Mouse (Mus musculus) heart, embryonic 16.5 days (tissue): Measurements from ENCODE around the gene Zfyve26. TPM values are rescaled to one million over a fixed set of nuclear protein-coding genes. Genes with fewer than 3 reads are reported as not detected.

Source experiments
- ATAC-seq: fragments of 200-750 bp; cut with Nextera tagmentation; replicated peaks from 2 replicates; pipeline ENCODE4 v1.8.0; 2017; ENCODE audit warnings: moderate number of reproducible peaks; ENCODE audit not compliant: insufficient read depth, low FRiP score; ENCODE audit errors: extremely low read depth
- H3K27ac ChIP-seq: fragments of 300-500 bp; sonication (generic); 2 replicates; pipeline ENCODE4 v1.5.1; 2014; ENCODE audit warnings: mild to moderate bottlenecking, low read length, control low read depth, moderate library complexity
- H3K27me3 ChIP-seq: fragments of 300-500 bp; sonication (generic); 2 replicates; pipeline ENCODE4 v1.6.1; 2014; ENCODE audit warnings: low read length, mixed read lengths; ENCODE audit not compliant: control insufficient read depth, insufficient read depth
- H3K36me3 ChIP-seq: fragments of 300-500 bp; sonication (generic); 2 replicates; pipeline ENCODE4 v1.6.1; 2014; ENCODE audit not compliant: control insufficient read depth, insufficient read depth
- H3K4me1 ChIP-seq: fragments of 300-500 bp; sonication (generic); 2 replicates; pipeline ENCODE4 v1.6.1; 2014; ENCODE audit warnings: low read length, mixed read lengths; ENCODE audit not compliant: control insufficient read depth, insufficient read depth
- H3K4me2 ChIP-seq: fragments of 300-500 bp; sonication (generic); 2 replicates; pipeline ENCODE4 v1.6.1; 2014; ENCODE audit warnings: low read depth, mild to moderate bottlenecking, control low read depth, low read length
- H3K4me3 ChIP-seq: fragments of 300-500 bp; sonication (generic); 2 replicates; pipeline ENCODE4 v1.5.1; 2014; ENCODE audit warnings: mild to moderate bottlenecking, control low read depth, low read length
- H3K9ac ChIP-seq: fragments of 300-500 bp; sonication (generic); 2 replicates; pipeline ENCODE4 v1.6.1; 2014; ENCODE audit warnings: low read length, control low read depth
- H3K9me3 ChIP-seq: fragments of 300-500 bp; sonication (generic); replicated peaks from 2 replicates; pipeline ENCODE4 v1.6.1; 2016; ENCODE audit warnings: low read length; ENCODE audit not compliant: control insufficient read depth
- WGBS: fragments of 180-500 bp; shearing (Covaris S2); extraction: QIAGEN DNeasy Blood & Tissue Kit; methylation state at CpG from one replicate; pipeline ENCODE4 v1.1.7; 2014; 5-methylcytosine and 5-hydroxymethylcytosine counted together
- polyA plus RNA-seq: library from polyadenylated mRNA; unstranded; fragments of >200 nt; fragmentation: Nextera tagmentation; extraction: Ambion mirVana; gene quantifications from 2 replicates; pipeline ENCODE4 v1.2.1, GENCODE M21; 2015

Zfyve26 gene
- 8.7 and 9.2 TPM in 2 replicates for polyA plus RNA-seq

DNA sequence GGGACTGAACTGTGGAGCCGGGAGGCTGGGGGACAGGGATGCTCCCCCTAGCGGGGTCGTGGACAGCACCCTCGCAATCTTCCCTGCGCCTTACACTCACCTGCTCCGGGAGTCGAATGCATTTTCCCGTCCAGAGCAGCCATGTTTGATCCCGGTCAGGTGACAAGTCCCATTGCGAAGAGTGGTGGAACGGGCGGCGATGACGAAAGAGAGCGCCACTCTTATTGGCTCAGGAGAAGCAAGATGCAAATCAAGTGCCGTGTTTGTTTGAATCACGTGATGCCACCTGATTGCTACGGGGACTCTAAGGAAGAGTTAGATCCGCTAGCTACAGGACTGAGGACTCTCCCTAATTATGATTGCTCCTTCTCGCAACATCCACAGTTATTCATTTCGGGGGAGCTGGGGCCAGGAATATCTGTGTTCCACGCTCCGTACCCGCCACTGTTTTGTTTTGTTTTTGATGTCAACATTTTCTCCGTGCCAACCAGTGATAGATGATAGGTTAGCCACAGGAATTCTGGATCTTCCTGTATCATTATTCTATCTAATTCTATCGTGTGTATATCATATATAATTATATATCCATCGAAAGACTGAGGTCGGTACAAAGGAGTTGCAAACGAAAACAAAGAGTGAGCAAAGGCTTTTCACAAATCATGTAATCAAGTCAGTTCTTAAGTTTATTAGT, at the start of gene Zfyve26:
Zfyve26 (minus strand) TSS at position 179 of the 691 bp plus-strand sequence.
- no peaks in the 10 kb centered on the region for H3K27me3 ChIP-seq
- peak; percentile 95 for ATAC-seq
- peaks cover 6% of the 10 kb centered on the region for H3K36me3 ChIP-seq
- peaks cover 12% of the 10 kb centered on the region for H3K4me1 ChIP-seq
- peak within 1 kb of the TSS; percentile 61 for H3K27ac ChIP-seq
- peak within 1 kb of the TSS; percentile 92 for H3K4me2 ChIP-seq
- H3K9ac ChIP-seq, result peak within 1 kb of the TSS; percentile 80
- peak within 1 kb of the TSS; percentile 86 for H3K4me3 ChIP-seq
- H3K9me3 ChIP-seq, result no peaks in the 10 kb centered on the region
- under 1% methylated on average over 29 of the region's 29 CpGs for WGBS

DNA sequence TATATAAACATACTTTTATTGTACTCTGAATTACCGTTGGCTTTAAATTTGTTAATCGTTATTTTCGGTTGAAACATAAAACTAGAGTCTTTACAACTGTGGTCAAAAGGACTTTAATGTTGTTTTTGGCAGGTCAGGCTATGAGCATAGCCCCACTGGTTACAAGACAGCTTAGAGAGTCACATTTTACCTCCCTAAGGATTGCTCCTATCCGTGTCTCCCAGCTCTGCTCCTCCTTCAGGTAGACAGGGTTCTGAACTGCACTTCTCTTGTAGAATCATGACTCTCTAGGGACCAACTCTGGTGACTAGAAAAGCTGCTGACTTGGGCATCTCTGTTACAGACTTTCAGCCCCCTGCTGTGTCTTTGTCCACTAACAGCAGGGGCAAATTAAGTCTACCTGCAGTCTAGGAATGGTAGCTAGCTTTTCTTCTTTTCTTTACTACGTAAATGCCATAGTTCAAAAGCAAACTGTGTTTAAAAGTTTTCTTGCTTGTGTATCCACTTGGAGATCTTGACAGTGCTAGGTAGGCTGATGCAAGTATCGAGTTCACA, 45.3 kb upstream of the Zfyve26 start:
- H3K27me3 ChIP-seq, result no peaks in the 10 kb centered on the region
- no peak overlapping the region for H3K4me3 ChIP-seq
- 73% methylated on average over 6 of the region's 6 CpGs for WGBS
- H3K9me3 ChIP-seq, result no peaks in the 10 kb centered on the region
- H3K4me2 ChIP-seq, result no peak overlapping the region
- no peaks in the 10 kb centered on the region for H3K4me1 ChIP-seq
- H3K36me3 ChIP-seq, result no peaks in the 10 kb centered on the region
- no peak for ATAC-seq
- no peak overlapping the region for H3K27ac ChIP-seq
- H3K9ac ChIP-seq, result no peak overlapping the region

DNA sequence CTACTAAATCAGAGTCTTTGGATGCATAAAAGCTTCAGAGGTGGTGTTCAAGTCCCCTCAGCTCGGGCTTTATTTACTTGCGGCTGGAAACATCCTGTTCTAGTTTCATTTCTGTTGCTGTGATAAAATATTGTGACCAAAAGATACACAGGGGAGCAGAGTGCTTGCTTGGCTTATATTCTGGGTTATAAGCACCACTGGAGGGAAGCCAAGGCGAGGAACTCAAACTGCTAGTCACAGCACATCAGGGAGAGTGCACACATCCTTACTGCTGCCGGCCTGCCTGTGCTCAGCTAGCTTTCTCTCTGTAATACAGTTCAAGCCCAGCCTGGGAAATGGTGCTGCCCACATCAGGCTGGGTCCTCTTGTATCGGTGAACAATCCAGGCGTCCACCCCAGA, 44.4 kb upstream of the Zfyve26 start:
- H3K27ac ChIP-seq, result no peak overlapping the region
- H3K9me3 ChIP-seq, result no peaks in the 10 kb centered on the region
- no peak overlapping the region for H3K4me2 ChIP-seq
- no peaks in the 10 kb centered on the region for H3K27me3 ChIP-seq
- no peak for ATAC-seq
- WGBS, result 73% methylated on average over 6 of the region's 6 CpGs
- no peaks in the 10 kb centered on the region for H3K4me1 ChIP-seq
- H3K4me3 ChIP-seq, result no peak overlapping the region
- H3K36me3 ChIP-seq, result no peaks in the 10 kb centered on the region
- H3K9ac ChIP-seq, result no peak overlapping the region

DNA sequence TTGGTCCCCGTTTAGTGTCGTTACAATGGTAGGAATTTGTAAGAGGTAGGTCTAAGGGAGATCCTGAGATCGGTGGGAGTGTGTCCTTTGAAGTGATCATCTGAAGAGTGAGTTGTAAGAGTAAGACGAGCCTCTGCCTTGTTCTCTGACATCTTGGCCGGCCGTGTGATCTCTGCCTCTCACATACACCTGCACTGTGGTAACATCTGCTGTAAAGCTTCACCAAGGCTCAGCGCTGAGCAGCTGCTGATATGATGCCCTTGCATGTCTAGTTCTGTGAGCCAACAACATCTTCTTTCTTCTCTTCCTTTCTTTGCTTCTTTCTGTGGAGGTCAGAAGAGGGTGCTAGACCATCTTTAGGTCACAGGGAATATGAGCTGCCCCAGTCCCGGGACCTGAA, 42.7 kb upstream of the Zfyve26 start:
- Histone ChIP-seq H3K4me3 (no peak overlapping the region), H3K4me2 (no peak overlapping the region), H3K9ac (no peak overlapping the region), H3K27ac (no peak overlapping the region), H3K27me3 (no peaks in the 10 kb centered on the region), H3K4me1 (no peaks in the 10 kb centered on the region), H3K9me3 (peaks cover 6% of the 10 kb centered on the region; the same call in 1 of the 2 replicates), H3K36me3 (peaks cover 10% of the 10 kb centered on the region)
- no peak for ATAC-seq
- WGBS, result 81% methylated on average over 8 of the region's 8 CpGs

DNA sequence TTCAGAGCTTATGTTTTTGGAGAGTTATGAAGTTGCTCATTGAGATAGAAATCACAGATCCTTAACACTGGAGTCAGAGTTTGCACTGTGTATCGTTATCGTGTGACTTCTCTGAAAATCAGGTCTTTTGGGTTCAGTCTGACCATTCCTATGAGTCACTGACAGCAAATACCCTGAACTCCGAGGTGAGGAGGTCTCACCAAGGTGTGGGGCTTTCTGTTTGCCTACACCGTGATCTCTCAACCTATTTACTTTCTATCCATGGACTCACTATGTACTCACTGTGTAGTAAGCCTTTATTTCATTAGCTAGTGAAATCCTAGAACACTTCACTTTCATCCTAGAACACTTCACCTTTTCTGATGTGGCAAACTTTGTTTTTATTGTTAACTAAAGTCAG, 35.6 kb upstream of the Zfyve26 start:
- WGBS, result 77% methylated on average over 4 of the region's 4 CpGs
- Histone ChIP-seq H3K4me3 (no peak overlapping the region), H3K27me3 (no peaks in the 10 kb centered on the region), H3K36me3 (peaks cover 10% of the 10 kb centered on the region), H3K27ac (no peak overlapping the region), H3K4me2 (no peak overlapping the region), H3K9ac (no peak overlapping the region), H3K9me3 (peaks cover 6% of the 10 kb centered on the region; the same call in 1 of the 2 replicates), H3K4me1 (no peaks in the 10 kb centered on the region)
- ATAC-seq, result no peak

DNA sequence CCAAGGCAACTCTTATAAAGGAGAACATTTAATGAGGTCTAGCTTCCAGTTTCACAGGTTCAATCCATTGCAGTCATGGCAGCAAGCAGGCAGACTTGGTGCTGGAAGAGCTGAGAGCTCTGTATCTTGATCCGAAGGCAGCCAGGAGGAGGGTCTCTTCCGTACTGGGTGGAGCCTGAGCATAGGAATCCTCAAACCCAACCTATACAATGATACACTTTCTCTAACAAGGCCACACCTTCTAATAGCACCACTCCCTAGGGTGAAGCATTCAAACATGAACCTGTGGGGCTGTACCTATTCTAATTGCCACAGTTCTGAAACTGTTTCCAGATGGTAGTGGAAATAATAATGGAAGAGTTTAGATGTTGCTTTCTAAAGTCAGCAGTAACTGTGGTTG, 34.5 kb upstream of the Zfyve26 start:
- 74% methylated on average over 2 of the region's 2 CpGs for WGBS
- H3K4me3 ChIP-seq, result no peak overlapping the region
- no peak overlapping the region for H3K4me2 ChIP-seq
- no peak for ATAC-seq
- no peaks in the 10 kb centered on the region for H3K4me1 ChIP-seq
- no peak overlapping the region for H3K9ac ChIP-seq
- no peaks in the 10 kb centered on the region for H3K27me3 ChIP-seq
- peaks cover 6% of the 10 kb centered on the region; the same call in 1 of the 2 replicates for H3K9me3 ChIP-seq
- no peak overlapping the region for H3K27ac ChIP-seq
- H3K36me3 ChIP-seq, result peaks cover 10% of the 10 kb centered on the region

DNA sequence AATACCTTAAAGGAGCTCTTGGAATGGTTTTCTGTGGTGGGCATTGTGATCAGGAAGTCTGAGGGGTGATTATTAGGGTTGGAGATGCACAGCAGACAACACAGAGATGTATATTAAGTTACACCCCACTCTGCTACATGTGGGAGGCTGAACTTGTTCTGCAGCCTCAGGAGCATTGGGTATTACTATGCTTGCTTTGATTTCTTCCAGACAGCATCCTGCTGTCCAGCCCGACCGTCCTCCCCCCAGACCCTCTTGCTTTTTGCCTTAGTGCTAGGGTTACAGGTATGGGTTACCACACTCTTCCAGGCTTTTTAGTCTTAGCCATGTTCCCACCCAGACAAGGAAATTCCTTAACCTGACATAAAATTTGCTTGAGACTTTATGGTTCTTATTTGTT, 31.8 kb upstream of the Zfyve26 start:
- Histone ChIP-seq H3K4me1 (no peaks in the 10 kb centered on the region), H3K27me3 (no peaks in the 10 kb centered on the region), H3K9ac (no peak overlapping the region), H3K4me3 (no peak overlapping the region), H3K4me2 (no peak overlapping the region), H3K36me3 (no peaks in the 10 kb centered on the region), H3K27ac (no peak overlapping the region), H3K9me3 (no peaks in the 10 kb centered on the region)
- 74% methylated on average over 2 of the region's 2 CpGs for WGBS
- ATAC-seq, result no peak

DNA sequence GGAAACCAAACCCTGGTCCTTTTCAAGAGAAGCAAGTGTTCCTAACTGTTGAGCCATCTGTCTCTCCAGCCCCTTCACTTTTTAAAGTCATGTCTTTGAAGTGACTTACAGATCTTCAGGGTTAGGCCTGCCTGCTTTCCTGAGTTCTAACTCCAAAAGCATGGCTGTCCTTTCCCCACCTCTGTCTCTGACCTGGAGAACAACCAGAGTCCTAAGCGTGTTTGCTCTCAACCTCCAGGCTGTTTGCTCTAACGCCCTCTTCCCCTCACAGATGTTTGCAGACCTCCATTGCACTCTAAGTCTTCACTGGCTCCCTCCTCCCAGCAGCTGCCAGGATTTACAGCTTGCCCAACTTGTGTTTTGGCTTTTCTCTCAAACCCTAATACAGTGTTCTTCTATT, 30.6 kb upstream of the Zfyve26 start:
- Histone ChIP-seq H3K4me2 (no peak overlapping the region), H3K9ac (no peak overlapping the region), H3K27me3 (no peaks in the 10 kb centered on the region), H3K27ac (no peak overlapping the region), H3K36me3 (no peaks in the 10 kb centered on the region), H3K9me3 (no peaks in the 10 kb centered on the region), H3K4me1 (no peaks in the 10 kb centered on the region), H3K4me3 (no peak overlapping the region)
- WGBS, result 71% methylated on average over 2 of the region's 2 CpGs
- no peak for ATAC-seq

DNA sequence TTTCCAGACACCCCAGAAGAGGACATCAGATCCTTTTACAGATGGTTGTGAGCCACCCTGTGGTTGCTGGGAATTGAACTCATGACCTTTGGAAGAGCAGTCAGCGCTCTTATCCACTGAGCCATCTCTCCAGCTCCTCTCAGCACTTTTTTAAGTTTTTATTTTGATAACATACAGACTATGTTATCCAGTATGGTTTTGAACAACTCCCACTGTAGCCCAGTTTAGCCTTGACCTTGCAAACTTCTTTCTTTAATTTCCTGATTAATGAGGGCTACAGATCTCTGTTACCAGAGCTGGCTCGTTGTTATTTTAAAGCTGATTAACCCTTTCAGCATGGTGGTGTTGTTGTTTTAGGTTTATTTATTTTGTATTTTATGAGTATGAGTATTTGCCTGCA, 30.1 kb upstream of the Zfyve26 start:
- WGBS, result 59% methylated on average over 2 of the region's 2 CpGs
- Histone ChIP-seq H3K27ac (no peak overlapping the region), H3K4me3 (no peak overlapping the region), H3K9me3 (no peaks in the 10 kb centered on the region), H3K9ac (no peak overlapping the region), H3K36me3 (no peaks in the 10 kb centered on the region), H3K4me2 (no peak overlapping the region), H3K4me1 (no peaks in the 10 kb centered on the region), H3K27me3 (no peaks in the 10 kb centered on the region)
- no peak for ATAC-seq
